Mouse (Mus musculus): Measurements from ENCODE around the gene Dnajc22. TPM values are rescaled to one million over a fixed set of nuclear protein-coding genes. Genes with fewer than 3 reads are reported as not detected.
A peak's percentile ranks its signal among the peaks of the same experiment; 100 is the strongest.

Gene Dnajc22
- polyA plus RNA-seq, 1 experiment = 0.13 TPM

GRCm38 (mm10) chr15:99097840-99098492, 5.0 kb downstream of the Dnajc22 start:
- peak in 1 of 2 experiments; percentile 17 for DNase-seq
- Histone ChIP-seq H3K27me3 (ENCODE audit: control insufficient read depth, insufficient read depth, low read length) (peaks cover 7% of the 10 kb centered on the region; the same call in 1 of the 2 replicates), H3K4me1 (ENCODE audit: control insufficient read depth, insufficient read depth, low read length) (0 out of 2 replicates have a peak, but pooled peaks cover 3% of the 10 kb centered on the region), H3K27ac (ENCODE audit: insufficient read depth, low read length) (no peak overlapping the region), H3K4me3 (replicated peaks; ENCODE audit: insufficient read depth, low read depth, low read length) (no peak overlapping the region)
- no peak for TF ChIP-seq POLR2A (IDR thresholded peaks at IDR 0.05; ENCODE audit: borderline replicate concordance, insufficient read depth, low read length)
- TF ChIP-seq CTCF (IDR thresholded peaks at IDR 0.05; ENCODE audit: borderline replicate concordance, insufficient read depth, low read depth, low read length) = no peak
- WGBS = 2% methylated on average over 39 of the region's 39 CpGs

GRCm38 (mm10) chr15:99098493-99098861, 5.5 kb downstream of the Dnajc22 start:
- WGBS = 6% methylated on average over 9 of the region's 9 CpGs

GRCm38 (mm10) chr15:99099139-99099556, 6.2 kb downstream of the Dnajc22 start:
- 4% methylated on average over 15 of the region's 15 CpGs for WGBS
- Histone ChIP-seq H3K4me3 (replicated peaks; ENCODE audit: insufficient read depth, low read depth, low read length) (no peak overlapping the region), H3K4me1 (ENCODE audit: control insufficient read depth, insufficient read depth, low read length) (0 out of 2 replicates have a peak, but pooled peaks cover 3% of the 10 kb centered on the region), H3K27ac (ENCODE audit: insufficient read depth, low read length) (no peak overlapping the region), H3K27me3 (ENCODE audit: control insufficient read depth, insufficient read depth, low read length) (peaks cover 7% of the 10 kb centered on the region; the same call in 1 of the 2 replicates)
- DNase-seq = peak; percentile 18 to 49
- TF ChIP-seq POLR2A (IDR thresholded peaks at IDR 0.05; ENCODE audit: borderline replicate concordance, insufficient read depth, low read length) = no peak
- peak; percentile 80 for TF ChIP-seq CTCF (IDR thresholded peaks at IDR 0.05; ENCODE audit: borderline replicate concordance, insufficient read depth, low read depth, low read length)

More at GRCm38 (mm10) chr15:99098493-99098861, 5.5 kb downstream of the Dnajc22 start:
- H3K27me3 ChIP-seq (ENCODE audit: control insufficient read depth, insufficient read depth, low read length) = peaks cover 7% of the 10 kb centered on the region; the same call in 1 of the 2 replicates
- H3K4me3 ChIP-seq (replicated peaks; ENCODE audit: insufficient read depth, low read depth, low read length) = no peak overlapping the region
- H3K4me1 ChIP-seq (ENCODE audit: control insufficient read depth, insufficient read depth, low read length) = 0 out of 2 replicates have a peak, but pooled peaks cover 3% of the 10 kb centered on the region
- TF ChIP-seq POLR2A (IDR thresholded peaks at IDR 0.05; ENCODE audit: borderline replicate concordance, insufficient read depth, low read length) (no peak), CTCF (IDR thresholded peaks at IDR 0.05; ENCODE audit: borderline replicate concordance, insufficient read depth, low read depth, low read length) (no peak)
- H3K27ac ChIP-seq (ENCODE audit: insufficient read depth, low read length) = no peak overlapping the region
- no peak for DNase-seq

- Histone ChIP-seq H3K4me3 (replicated peaks; ENCODE audit: insufficient read depth, low read depth, low read length) (no peak overlapping the region), H3K27me3 (ENCODE audit: control insufficient read depth, insufficient read depth, low read length) (peaks cover 7% of the 10 kb centered on the region; the same call in 1 of the 2 replicates), H3K27ac (ENCODE audit: insufficient read depth, low read length) (no peak overlapping the region), H3K4me1 (ENCODE audit: control insufficient read depth, insufficient read depth, low read length) (0 out of 2 replicates have a peak, but pooled peaks cover 3% of the 10 kb centered on the region)
- WGBS = 61% methylated on average over 3 of the region's 3 CpGs
- TF ChIP-seq CTCF (IDR thresholded peaks at IDR 0.05; ENCODE audit: borderline replicate concordance, insufficient read depth, low read depth, low read length) (no peak), POLR2A (IDR thresholded peaks at IDR 0.05; ENCODE audit: borderline replicate concordance, insufficient read depth, low read length) (no peak)
- no peak for DNase-seq
These were observed 7.0 kb downstream of the Dnajc22 start for GRCm38 (mm10) chr15:99099984-99100383.

- DNase-seq = no peak
- WGBS = 71% methylated on average over 7 of the region's 7 CpGs
- TF ChIP-seq POLR2A (IDR thresholded peaks at IDR 0.05; ENCODE audit: borderline replicate concordance, insufficient read depth, low read length) = no peak
- TF ChIP-seq CTCF (IDR thresholded peaks at IDR 0.05; ENCODE audit: borderline replicate concordance, insufficient read depth, low read depth, low read length) = no peak
- no peak overlapping the region for H3K27ac ChIP-seq (ENCODE audit: insufficient read depth, low read length)
- H3K4me3 ChIP-seq (replicated peaks; ENCODE audit: insufficient read depth, low read depth, low read length) = no peak overlapping the region
- H3K27me3 ChIP-seq (ENCODE audit: control insufficient read depth, insufficient read depth, low read length) = no peaks in the 10 kb centered on the region
- H3K4me1 ChIP-seq (ENCODE audit: control insufficient read depth, insufficient read depth, low read length) = no peaks in the 10 kb centered on the region
These were observed 12.3 kb downstream of the Dnajc22 start for GRCm38 (mm10) chr15:99105238-99105637.

- WGBS = 88% methylated on average over 3 of the region's 3 CpGs
- DNase-seq = no peak
- H3K27me3 ChIP-seq (ENCODE audit: control insufficient read depth, insufficient read depth, low read length) = no peaks in the 10 kb centered on the region
- no peak for TF ChIP-seq POLR2A (IDR thresholded peaks at IDR 0.05; ENCODE audit: borderline replicate concordance, insufficient read depth, low read length)
- no peak for TF ChIP-seq CTCF (IDR thresholded peaks at IDR 0.05; ENCODE audit: borderline replicate concordance, insufficient read depth, low read depth, low read length)
- no peak overlapping the region for H3K4me3 ChIP-seq (replicated peaks; ENCODE audit: insufficient read depth, low read depth, low read length)
- no peak overlapping the region for H3K27ac ChIP-seq (ENCODE audit: insufficient read depth, low read length)
- H3K4me1 ChIP-seq (ENCODE audit: control insufficient read depth, insufficient read depth, low read length) = no peaks in the 10 kb centered on the region
These were observed 14.9 kb downstream of the Dnajc22 start for GRCm38 (mm10) chr15:99107866-99108265.

- WGBS = 88% methylated on average over 3 of the region's 3 CpGs
- TF ChIP-seq CTCF (IDR thresholded peaks at IDR 0.05; ENCODE audit: borderline replicate concordance, insufficient read depth, low read depth, low read length) (no peak), POLR2A (IDR thresholded peaks at IDR 0.05; ENCODE audit: borderline replicate concordance, insufficient read depth, low read length) (no peak)
These were observed 18.2 kb downstream of the Dnajc22 start for GRCm38 (mm10) chr15:99111139-99111538.

GRCm38 (mm10) chr15:99111809-99112208, 18.8 kb downstream of the Dnajc22 start:
- 76% methylated on average over 4 of the region's 4 CpGs for WGBS

More at GRCm38 (mm10) chr15:99111139-99111538, 18.2 kb downstream of the Dnajc22 start:
- no peaks in the 10 kb centered on the region for H3K4me1 ChIP-seq (ENCODE audit: control insufficient read depth, insufficient read depth, low read length)
- H3K4me3 ChIP-seq (replicated peaks; ENCODE audit: insufficient read depth, low read depth, low read length) = no peak overlapping the region
- no peak overlapping the region for H3K27ac ChIP-seq (ENCODE audit: insufficient read depth, low read length)
- no peak for DNase-seq
- no peaks in the 10 kb centered on the region for H3K27me3 ChIP-seq (ENCODE audit: control insufficient read depth, insufficient read depth, low read length)

More at GRCm38 (mm10) chr15:99111809-99112208, 18.8 kb downstream of the Dnajc22 start:
- DNase-seq = no peak
- Histone ChIP-seq H3K4me1 (ENCODE audit: control insufficient read depth, insufficient read depth, low read length) (no peaks in the 10 kb centered on the region), H3K27ac (ENCODE audit: insufficient read depth, low read length) (no peak overlapping the region), H3K4me3 (replicated peaks; ENCODE audit: insufficient read depth, low read depth, low read length) (no peak overlapping the region), H3K27me3 (ENCODE audit: control insufficient read depth, insufficient read depth, low read length) (no peaks in the 10 kb centered on the region)
- no peak for TF ChIP-seq POLR2A (IDR thresholded peaks at IDR 0.05; ENCODE audit: borderline replicate concordance, insufficient read depth, low read length)
- TF ChIP-seq CTCF (IDR thresholded peaks at IDR 0.05; ENCODE audit: borderline replicate concordance, insufficient read depth, low read depth, low read length) = no peak

Measured in cerebellum, adult 2 months (tissue).